Mouse (Mus musculus) liver, adult 2 months (tissue): ENCODE data around the gene Cnpy3. TPM values are rescaled to one million over a fixed set of nuclear protein-coding genes. Genes with fewer than 3 reads are reported as not detected.

Experiments
- DNase-seq: peaks from one replicate; pipeline ENCODE4 v3.0.0-alpha.2; 2011; ENCODE audit warnings: low read depth, low spot score; ENCODE audit errors: extremely low read depth
- H3K27ac ChIP-seq: fragments of 200-500 bp; replicated peaks from 2 replicates; pipeline ENCODE4 v1.5.1; 2012; ENCODE audit warnings: low read depth, mild to moderate bottlenecking, control low read depth, inconsistent platforms, low read length; ENCODE audit not compliant: insufficient read depth
- H3K27me3 ChIP-seq: fragments of 200-500 bp; 2 replicates; pipeline ENCODE4 v1.6.1; 2012; ENCODE audit warnings: mild to moderate bottlenecking, moderate library complexity, low read length, inconsistent platforms; ENCODE audit not compliant: control insufficient read depth, insufficient read depth
- H3K36me3 ChIP-seq: fragments of 200-500 bp; 2 replicates; pipeline ENCODE4 v1.6.1; 2012; ENCODE audit warnings: low read length, inconsistent platforms; ENCODE audit not compliant: control insufficient read depth, insufficient read depth
- H3K4me1 ChIP-seq: fragments of 200-500 bp; 2 replicates; pipeline ENCODE4 v1.6.1; 2011; ENCODE audit warnings: low read length; ENCODE audit not compliant: control insufficient read depth, insufficient read depth
- H3K4me3 ChIP-seq: fragments of 200-500 bp; 2 replicates; pipeline ENCODE4 v1.5.1; 2011; ENCODE audit warnings: low read depth, mild to moderate bottlenecking, control low read depth, low read length, moderate library complexity; ENCODE audit not compliant: insufficient read depth
- H3K79me2 ChIP-seq: fragments of 200-500 bp; 2 replicates; pipeline ENCODE4 v1.6.1; 2012; ENCODE audit warnings: inconsistent platforms, mild to moderate bottlenecking, low read length, moderate library complexity; ENCODE audit not compliant: control insufficient read depth, insufficient read depth
- H3K9ac ChIP-seq: fragments of 200-500 bp; 2 replicates; pipeline ENCODE4 v1.6.1; 2012; ENCODE audit warnings: low read depth, mild to moderate bottlenecking, control low read depth, inconsistent platforms, low read length
- CTCF ChIP-seq: fragments of 200-500 bp; IDR thresholded peaks from 2 replicates; pipeline ENCODE4 v1.5.1; 2011; ENCODE audit warnings: low read depth, low read length, control low read depth
- POLR2A ChIP-seq: fragments of 200-500 bp; IDR thresholded peaks from 2 replicates; pipeline ENCODE4 v1.6.1; 2011; ENCODE audit warnings: low read length, control low read depth; ENCODE audit not compliant: insufficient read depth; ENCODE audit errors: extremely low read depth
- WGBS: fragments of 180-500 bp; shearing (Covaris S2); methylation state at CpG from one replicate; pipeline ENCODE4 v1.1.7; 2018; 5-methylcytosine and 5-hydroxymethylcytosine counted together
- polyA plus RNA-seq: library from polyadenylated mRNA; depleted of rRNA; stranded (reverse); fragments of >200 nt; gene quantifications from 2 replicates; pipeline ENCODE4 v1.2.3, GENCODE M21; 2012
- total RNA-seq: library from RNA; depleted of rRNA; stranded (reverse); fragments of >200 nt; gene quantifications from 2 replicates; pipeline ENCODE4 v1.2.3, GENCODE M21; 2014

Cnpy3 gene
- total and polyA plus RNA-seq, 2 experiments: 28.6 to 40.7 TPM

GRCm38 (mm10) chr17:46728496-46728895 is 23.5 kb downstream of the Cnpy3 start:
- TF ChIP-seq CTCF (no peak), POLR2A (peak; percentile 31; the same call in 1 of the 2 replicates)
- peaks cover 10% of the 10 kb centered on the region for H3K36me3 ChIP-seq
- H3K27ac ChIP-seq: peak overlapping the region; percentile 98
- peak; percentile 72 for DNase-seq
- H3K27me3 ChIP-seq: no peaks in the 10 kb centered on the region
- WGBS: 9% methylated on average over 11 of the region's 11 CpGs
- H3K4me3 ChIP-seq: peak overlapping the region; percentile 83
- peak overlapping the region; percentile 93 for H3K9ac ChIP-seq
- peaks cover 11% of the 10 kb centered on the region for H3K4me1 ChIP-seq
- H3K79me2 ChIP-seq: no peaks in the 10 kb centered on the region

GRCm38 (mm10) chr17:46728021-46728420 is 24.0 kb downstream of the Cnpy3 start:
- Histone ChIP-seq H3K27me3 (no peaks in the 10 kb centered on the region), H3K79me2 (no peaks in the 10 kb centered on the region), H3K36me3 (peaks cover 10% of the 10 kb centered on the region), H3K9ac (peak overlapping the region; percentile 93), H3K4me3 (peak overlapping the region; percentile 83), H3K4me1 (peaks cover 8% of the 10 kb centered on the region; the same call in 1 of the 2 replicates), H3K27ac (peak overlapping the region; percentile 98)
- TF ChIP-seq CTCF (peak; percentile 76), POLR2A (peak; percentile 6; the same call in 1 of the 2 replicates)
- DNase-seq: peak; percentile 59
- WGBS: 15% methylated on average over 6 of the region's 6 CpGs

- Histone ChIP-seq H3K36me3 (peaks cover 10% of the 10 kb centered on the region), H3K9ac (peak overlapping the region; percentile 78), H3K27ac (peak overlapping the region; percentile 69), H3K79me2 (no peaks in the 10 kb centered on the region), H3K4me1 (peaks cover 8% of the 10 kb centered on the region; the same call in 1 of the 2 replicates), H3K4me3 (peak overlapping the region; percentile 47), H3K27me3 (no peaks in the 10 kb centered on the region)
- 56% methylated on average over 11 of the region's 11 CpGs for WGBS
- TF ChIP-seq POLR2A (peak; percentile 23; the same call in 1 of the 2 replicates), CTCF (no peak)
- peak; percentile 52 for DNase-seq
Observed at GRCm38 (mm10) chr17:46727271-46727670, 24.7 kb downstream of the Cnpy3 start.

GRCm38 (mm10) chr17:46725731-46726645 is 26.0 kb downstream of the Cnpy3 start:
- peaks cover 8% of the 10 kb centered on the region; the same call in 1 of the 2 replicates for H3K4me1 ChIP-seq
- no peaks in the 10 kb centered on the region for H3K27me3 ChIP-seq
- peak; percentile 97 for DNase-seq
- H3K79me2 ChIP-seq: no peaks in the 10 kb centered on the region
- peak overlapping the region; percentile 51 for H3K4me3 ChIP-seq
- peak overlapping the region; percentile 78 for H3K9ac ChIP-seq
- H3K36me3 ChIP-seq: peaks cover 10% of the 10 kb centered on the region
- no peak for TF ChIP-seq CTCF
- TF ChIP-seq POLR2A: 0 out of 2 replicates have a peak, but pooled peaks have one; percentile 25
- H3K27ac ChIP-seq: peak overlapping the region; percentile 87
- 26% methylated on average over 26 of the region's 26 CpGs for WGBS

- H3K4me3 ChIP-seq: peak overlapping the region; percentile 51
- peak; percentile 60 for DNase-seq
- H3K27ac ChIP-seq: peak overlapping the region; percentile 87
- peak overlapping the region; percentile 78 for H3K9ac ChIP-seq
- peaks cover 10% of the 10 kb centered on the region for H3K36me3 ChIP-seq
- no peaks in the 10 kb centered on the region for H3K79me2 ChIP-seq
- no peaks in the 10 kb centered on the region for H3K27me3 ChIP-seq
- 49% methylated on average over 9 of the region's 9 CpGs for WGBS
- peaks cover 8% of the 10 kb centered on the region; the same call in 1 of the 2 replicates for H3K4me1 ChIP-seq
- peak; percentile 25; the same call in 1 of the 2 replicates for TF ChIP-seq POLR2A
- TF ChIP-seq CTCF: peak; percentile 42
Observed at GRCm38 (mm10) chr17:46725273-46725672, 26.7 kb downstream of the Cnpy3 start.
